Mouse (Mus musculus) common myeloid progenitor, adult 5-6 weeks (primary cell): ENCODE measurements at regions not wholly inside any gene's neighbourhood (a gene's known extent, or its start where the extent isn't known, plus 50 kb on each side); places are given as distances from the start of the nearest gene placed in this dataset.

Experiments used
- ATAC-seq: replicated peaks from 2 replicates; pipeline ENCODE4 v1.8.0; 2016; ENCODE audit warnings: low read depth, mild to moderate bottlenecking, moderate TSS enrichment, inconsistent platforms; ENCODE audit not compliant: poor library complexity, severe bottlenecking

GRCm38 (mm10) chr2:56460625-56461590 is 662.9 kb downstream of the Nr4a2 start:
- ATAC-seq: no peak

DNA sequence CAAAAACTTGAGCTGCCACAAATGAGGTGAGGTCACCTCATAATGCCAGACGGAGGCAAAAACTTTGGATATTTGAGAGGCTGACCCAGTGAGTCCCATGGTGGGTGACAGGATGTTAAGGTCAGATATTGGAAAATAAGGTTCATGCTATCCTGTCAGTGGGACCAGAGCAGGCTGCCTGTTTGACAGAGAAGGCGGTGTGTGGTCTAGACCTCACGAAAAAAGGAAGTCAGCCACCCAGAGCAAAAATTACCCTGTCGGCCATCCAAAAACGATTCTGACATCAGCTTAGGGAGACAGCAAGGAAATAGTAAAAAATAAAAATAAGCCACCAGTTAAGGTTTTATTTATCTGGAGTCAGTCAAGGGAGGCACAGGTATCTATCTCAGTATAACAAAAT is 664.4 kb downstream of the Nr4a2 start:
- ATAC-seq: peak; percentile 87

DNA sequence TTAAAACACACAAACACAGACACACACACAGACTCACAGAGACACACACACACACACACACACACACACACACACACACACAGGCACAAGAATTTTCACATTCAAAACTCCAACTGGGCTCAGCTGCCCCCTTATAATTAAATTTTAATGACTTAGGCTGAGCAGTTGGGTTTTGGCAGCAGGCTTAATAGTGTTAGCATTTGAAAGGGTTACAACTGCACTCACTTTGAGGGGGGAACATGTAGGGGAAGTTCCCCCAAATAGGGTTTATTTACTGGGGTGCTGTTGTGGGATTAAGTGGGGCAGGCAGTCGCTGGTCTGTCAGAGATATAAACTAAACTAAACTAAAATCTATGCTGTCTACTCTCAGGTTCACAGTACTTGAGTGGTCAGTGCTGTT is 666.2 kb downstream of the Nr4a2 start:
- no peak for ATAC-seq

- ATAC-seq: no peak
Observed at GRCm38 (mm10) chr2:56455856-56456395, 667.9 kb downstream of the Nr4a2 start.

GRCm38 (mm10) chr2:56454611-56455066 is 669.2 kb downstream of the Nr4a2 start:
- ATAC-seq: no peak

- ATAC-seq: no peak
Observed at GRCm38 (mm10) chr2:56440916-56441315, 682.9 kb downstream of the Nr4a2 start.
